Mouse (Mus musculus): Measurements from ENCODE around the gene Dock6.

DNA sequence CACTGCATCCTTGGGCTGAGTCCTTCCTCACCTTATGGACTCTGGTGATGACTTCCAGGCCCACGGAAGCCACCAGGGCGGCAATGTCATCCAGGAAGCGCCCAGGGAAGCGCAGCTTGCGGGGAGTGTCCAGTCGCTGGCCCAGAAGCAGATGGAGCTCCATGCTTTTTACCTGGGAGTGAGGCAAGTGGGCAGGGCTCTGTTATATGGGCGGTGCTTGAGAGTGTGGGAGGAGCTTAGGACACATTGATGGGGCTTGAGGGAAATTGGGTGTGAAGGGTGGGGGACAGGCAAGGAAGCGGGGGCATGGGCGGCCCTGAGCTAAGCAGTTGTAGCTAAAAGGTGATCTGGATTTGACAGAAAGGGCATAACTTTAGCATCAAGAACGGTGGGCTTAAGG is 28.1 kb downstream of the Dock6 start:
- TF ChIP-seq EP300 (IDR thresholded peaks at IDR 0.05) (no peak), CTCF (IDR thresholded peaks at IDR 0.05) (no peak)
